Mouse (Mus musculus) testis, adult 2 months (tissue): ENCODE data around the gene Hoxa6. TPM values are rescaled to one million over a fixed set of nuclear protein-coding genes. Genes with fewer than 3 reads are reported as not detected.
A peak's percentile ranks its signal among the peaks of the same experiment; 100 is the strongest.

ENCODE experiments used
- H3K27ac ChIP-seq: fragments of 200-500 bp; 2 replicates; pipeline ENCODE4 v1.5.1; 2012; ENCODE audit warnings: low read depth, low read length; ENCODE audit not compliant: control insufficient read depth, insufficient read depth
- H3K27me3 ChIP-seq: fragments of 200-500 bp; 2 replicates; pipeline ENCODE4 v1.6.1; 2012; ENCODE audit warnings: mild to moderate bottlenecking, low read length, moderate library complexity; ENCODE audit not compliant: control insufficient read depth, insufficient read depth
- H3K36me3 ChIP-seq: fragments of 200-500 bp; 2 replicates; pipeline ENCODE4 v1.6.1; 2012; ENCODE audit warnings: mild to moderate bottlenecking, low read length; ENCODE audit not compliant: control insufficient read depth, insufficient read depth
- H3K4me1 ChIP-seq: fragments of 200-500 bp; 2 replicates; pipeline ENCODE4 v1.6.1; 2012; ENCODE audit warnings: low read length; ENCODE audit not compliant: control insufficient read depth, insufficient read depth
- H3K4me3 ChIP-seq: fragments of 200-500 bp; 2 replicates; pipeline ENCODE4 v1.5.1; 2012; ENCODE audit warnings: low read depth, mild to moderate bottlenecking, low read length, moderate library complexity, mixed read lengths; ENCODE audit not compliant: control insufficient read depth
- CTCF ChIP-seq: fragments of 200-500 bp; IDR thresholded peaks from 2 replicates; pipeline ENCODE4 v1.5.1; 2012; ENCODE audit warnings: low read depth, mild to moderate bottlenecking, inconsistent platforms, low read length, moderate library complexity; ENCODE audit not compliant: control insufficient read depth, insufficient read depth, insufficient replicate concordance
- POLR2A ChIP-seq: fragments of 200-500 bp; IDR thresholded peaks from 2 replicates; pipeline ENCODE4 v1.6.1; 2012; ENCODE audit warnings: low read depth, mild to moderate bottlenecking, inconsistent platforms, low read length, moderate library complexity; ENCODE audit not compliant: control insufficient read depth
- polyA plus RNA-seq: library from polyadenylated mRNA; depleted of rRNA; stranded (reverse); fragments of >200 nt; gene quantifications from 2 replicates; pipeline ENCODE4 v1.2.3, GENCODE M21; 2012

Hoxa6 gene
- polyA plus RNA-seq, 1 experiment: 0.21 TPM

GRCm38 (mm10) chr6:52191860-52192550 lies 16.5 kb downstream of the Hoxa6 start:
- H3K36me3 ChIP-seq: no peaks in the 10 kb centered on the region
- peak overlapping the region; percentile 69 for H3K27ac ChIP-seq
- peak overlapping the region; percentile 96 for H3K4me3 ChIP-seq
- TF ChIP-seq CTCF (no peak), POLR2A (peak; percentile 45; the same call in 1 of the 2 replicates)
- no peaks in the 10 kb centered on the region for H3K27me3 ChIP-seq
- H3K4me1 ChIP-seq: peaks cover 10% of the 10 kb centered on the region

GRCm38 (mm10) chr6:52190906-52191810 lies 17.4 kb downstream of the Hoxa6 start, which contains the start of gene Hoxa4:
TSS of gene Hoxa4 (minus strand) at chr6:52191753.
- H3K27me3 ChIP-seq: no peaks in the 10 kb centered on the region
- no peaks in the 10 kb centered on the region for H3K36me3 ChIP-seq
- peaks cover 10% of the 10 kb centered on the region for H3K4me1 ChIP-seq
- H3K27ac ChIP-seq: peak within 1 kb of the TSS; percentile 69
- H3K4me3 ChIP-seq: peak within 1 kb of the TSS; percentile 96
- TF ChIP-seq CTCF: no peak
- TF ChIP-seq POLR2A: no peak

DNA sequence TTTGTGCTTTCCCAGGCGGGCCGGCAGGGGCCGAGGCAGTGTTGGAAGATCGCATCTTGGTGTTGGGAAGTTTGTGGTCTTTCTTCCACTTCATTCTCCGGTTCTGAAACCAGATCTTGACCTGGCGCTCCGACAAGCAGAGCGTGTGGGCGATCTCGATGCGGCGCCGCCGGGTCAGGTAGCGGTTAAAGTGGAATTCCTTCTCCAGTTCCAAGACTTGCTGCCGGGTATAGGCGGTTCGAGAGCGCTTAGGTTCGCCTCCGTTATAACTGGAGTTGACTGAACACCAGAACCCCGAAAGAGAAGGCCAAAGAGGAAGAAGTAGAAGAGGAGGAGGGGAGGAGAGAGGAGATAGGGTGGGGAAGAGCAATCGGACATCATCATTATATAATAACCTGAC lies 18.1 kb downstream of the Hoxa6 start:
- Histone ChIP-seq H3K4me1 (peaks cover 11% of the 10 kb centered on the region), H3K27ac (peak overlapping the region; percentile 58), H3K36me3 (no peaks in the 10 kb centered on the region), H3K4me3 (peak overlapping the region; percentile 87), H3K27me3 (no peaks in the 10 kb centered on the region)
- TF ChIP-seq POLR2A: no peak
- no peak for TF ChIP-seq CTCF

DNA sequence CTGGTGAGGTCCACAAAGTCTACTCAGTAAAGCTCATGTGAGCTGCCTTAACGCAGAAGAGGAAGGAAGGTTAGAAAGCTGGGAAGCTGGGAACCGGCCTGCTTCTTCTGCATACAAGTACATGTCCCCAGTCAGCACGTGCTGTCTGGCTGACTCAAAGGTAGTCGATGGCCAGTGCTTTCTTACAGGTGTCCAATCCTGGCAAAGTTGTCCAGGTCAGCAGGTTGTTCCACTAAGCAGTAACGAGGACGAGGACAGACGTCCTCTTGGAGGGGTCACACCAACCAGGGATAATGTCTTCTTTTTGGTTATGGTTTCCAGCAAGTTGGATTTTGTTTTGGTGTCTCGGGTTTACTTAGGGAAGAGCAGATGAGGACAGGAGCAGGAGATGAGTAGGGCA lies 18.6 kb downstream of the Hoxa6 start:
- peaks cover 13% of the 10 kb centered on the region for H3K4me1 ChIP-seq
- H3K27ac ChIP-seq: peak overlapping the region; percentile 58
- H3K4me3 ChIP-seq: no peak overlapping the region; the same call in 1 of the 2 replicates
- no peaks in the 10 kb centered on the region for H3K36me3 ChIP-seq
- no peaks in the 10 kb centered on the region for H3K27me3 ChIP-seq
- no peak for TF ChIP-seq POLR2A
- TF ChIP-seq CTCF: no peak

GRCm38 (mm10) chr6:52189172-52189591 lies 19.3 kb downstream of the Hoxa6 start:
- TF ChIP-seq CTCF (no peak), POLR2A (no peak)
- Histone ChIP-seq H3K36me3 (no peaks in the 10 kb centered on the region), H3K4me3 (no peak overlapping the region), H3K27me3 (no peaks in the 10 kb centered on the region), H3K27ac (no peak overlapping the region), H3K4me1 (peaks cover 13% of the 10 kb centered on the region)

GRCm38 (mm10) chr6:52186500-52186899 lies 22.0 kb downstream of the Hoxa6 start:
- H3K36me3 ChIP-seq: no peaks in the 10 kb centered on the region
- no peak overlapping the region for H3K4me3 ChIP-seq
- no peaks in the 10 kb centered on the region for H3K27me3 ChIP-seq
- no peak for TF ChIP-seq POLR2A
- no peak for TF ChIP-seq CTCF
- H3K27ac ChIP-seq: no peak overlapping the region
- H3K4me1 ChIP-seq: peaks cover 6% of the 10 kb centered on the region

DNA sequence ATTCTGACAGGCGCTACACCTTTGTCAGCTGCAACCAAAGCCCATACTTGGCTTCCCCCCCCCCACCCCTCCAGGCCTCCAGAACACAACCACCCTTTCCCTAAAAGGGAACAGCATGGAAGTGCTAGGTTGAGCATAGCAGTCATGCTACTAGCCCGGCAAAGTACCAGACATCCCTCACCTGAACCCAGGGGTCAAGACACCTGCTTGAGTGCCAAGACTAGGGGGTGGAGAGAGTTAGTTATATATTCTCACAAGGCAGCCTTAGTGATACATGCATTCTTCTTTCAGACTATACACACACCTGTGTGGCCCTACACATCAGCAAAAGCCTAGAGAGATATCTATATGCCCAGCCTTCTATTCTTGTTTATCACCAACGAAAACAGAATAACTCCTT lies 22.7 kb downstream of the Hoxa6 start:
- Histone ChIP-seq H3K27ac (no peak overlapping the region), H3K4me3 (no peak overlapping the region), H3K36me3 (no peaks in the 10 kb centered on the region), H3K4me1 (peaks cover 6% of the 10 kb centered on the region), H3K27me3 (no peaks in the 10 kb centered on the region)
- TF ChIP-seq POLR2A: no peak
